Mouse (Mus musculus): Measurements from ENCODE around the gene Egf.

The Egf gene

DNA sequence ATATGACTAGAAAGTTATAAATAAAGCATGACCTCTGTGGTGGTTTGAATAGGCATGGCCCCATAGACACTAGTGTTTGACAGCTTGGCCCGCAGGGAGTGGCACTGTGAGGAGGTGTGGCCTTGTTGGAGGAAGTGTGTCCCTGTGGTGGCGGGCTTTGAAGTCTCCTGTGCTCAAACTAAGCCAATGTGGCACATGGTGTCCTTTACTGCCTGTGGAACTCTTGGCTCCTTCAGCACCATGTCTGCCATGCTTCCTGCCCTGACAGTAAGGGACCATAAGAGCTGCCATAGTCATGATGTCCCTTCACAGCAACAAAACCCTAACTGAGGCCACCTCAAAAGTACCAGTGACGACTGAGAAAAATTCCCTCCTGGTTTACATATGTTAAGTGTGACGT lies 102.6 kb downstream of the Egf start:
- DNase-seq (ENCODE audit: low read depth in 1 of 2, low spot score in 2 of 2), result no peak

- DNase-seq (ENCODE audit: low read depth in 1 of 2, low spot score in 2 of 2), result no peak
These were observed 103.4 kb downstream of the Egf start for GRCm38 (mm10) chr3:129651765-129652164.

- no peak for DNase-seq (ENCODE audit: low read depth in 1 of 2, low spot score in 2 of 2)
These were observed 104.2 kb downstream of the Egf start for GRCm38 (mm10) chr3:129650931-129651330.

- no peak for DNase-seq (ENCODE audit: low read depth in 1 of 2, low spot score in 2 of 2)
These were observed 104.9 kb downstream of the Egf start for GRCm38 (mm10) chr3:129650293-129650612.

DNA sequence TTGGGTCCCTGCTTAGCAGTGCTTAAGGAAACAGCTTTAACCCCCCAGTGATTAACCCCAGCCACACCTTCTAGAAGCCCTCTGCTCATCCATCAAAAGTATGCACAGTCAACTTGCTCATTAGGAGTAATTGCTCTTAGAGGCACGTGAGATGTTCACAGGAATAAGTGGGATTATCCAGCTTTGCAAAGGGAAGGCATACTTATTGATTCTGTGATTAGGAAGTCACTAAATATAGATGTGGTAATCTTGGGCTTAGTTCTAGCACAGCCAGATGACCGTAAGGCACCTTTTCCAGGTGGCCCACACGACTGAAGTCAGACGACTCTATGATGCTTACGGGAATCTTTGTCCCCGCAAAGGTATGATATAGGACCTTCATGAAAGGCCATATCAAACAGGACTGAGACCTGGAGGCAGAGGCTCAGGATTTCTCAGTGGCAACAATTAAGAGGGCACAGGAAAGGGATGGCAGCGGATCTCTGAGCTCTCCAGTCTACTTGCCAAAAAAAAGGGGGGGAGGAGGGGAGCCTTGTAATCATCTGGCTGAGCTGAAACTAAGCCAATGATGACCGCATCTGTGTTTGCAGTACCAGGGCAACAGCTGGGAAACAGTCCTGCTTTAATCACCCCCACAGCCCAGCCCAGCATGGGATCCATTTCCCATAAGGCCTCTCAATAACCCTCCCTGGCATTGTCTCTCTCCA lies 105.4 kb downstream of the Egf start:
- no peak for DNase-seq (ENCODE audit: low read depth in 1 of 2, low spot score in 2 of 2)

GRCm38 (mm10) chr3:129648598-129648997 lies 106.5 kb downstream of the Egf start:
- DNase-seq (ENCODE audit: low read depth in 1 of 2, low spot score in 2 of 2), result no peak

- no peak for DNase-seq (ENCODE audit: low read depth in 1 of 2, low spot score in 2 of 2)
These were observed 107.8 kb downstream of the Egf start for GRCm38 (mm10) chr3:129647312-129647711.

DNA sequence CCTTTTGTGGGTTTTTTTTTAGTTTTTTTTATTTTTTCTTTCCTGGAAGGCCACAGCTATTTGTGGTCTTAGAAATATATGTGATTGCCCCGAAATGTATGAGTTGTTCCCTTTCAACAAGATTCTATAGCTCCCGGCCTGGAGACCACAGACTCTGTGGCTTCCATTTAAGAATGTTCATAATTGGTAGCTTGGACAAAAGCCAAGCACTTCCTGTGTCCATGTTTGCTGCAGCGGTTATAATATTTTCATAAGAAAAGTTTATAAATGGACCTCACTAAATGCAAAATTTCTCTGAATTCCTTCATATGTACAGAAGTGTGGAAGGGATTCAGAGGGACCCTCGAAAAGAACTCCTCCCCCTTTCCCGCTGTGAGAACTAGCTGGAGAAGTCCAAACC lies 108.3 kb downstream of the Egf start:
- DNase-seq (ENCODE audit: low read depth in 1 of 2, low spot score in 2 of 2), result no peak

GRCm38 (mm10) chr3:129645409-129645808 lies 109.7 kb downstream of the Egf start:
- DNase-seq (ENCODE audit: low read depth in 1 of 2, low spot score in 2 of 2), result no peak

DNA sequence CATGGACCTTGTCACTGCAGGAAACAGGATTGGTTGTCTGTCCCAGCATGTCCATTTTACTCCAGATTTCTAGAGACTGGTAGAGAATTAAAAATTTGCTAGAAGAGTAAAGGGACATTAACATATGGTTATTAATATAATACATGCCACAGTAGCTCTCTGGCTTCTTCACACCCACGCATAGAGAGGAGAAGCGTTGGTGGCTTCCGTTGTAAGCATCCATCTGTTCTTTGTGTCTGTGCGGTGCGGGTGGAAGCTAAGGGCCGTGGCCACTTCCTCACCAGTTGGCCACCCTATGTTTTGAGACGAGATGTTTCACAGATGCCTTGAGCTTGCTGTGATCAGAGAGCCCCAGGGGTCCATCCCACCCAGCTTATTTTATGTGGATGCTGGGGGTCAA lies 113.5 kb downstream of the Egf start:
- DNase-seq (ENCODE audit: low read depth in 1 of 2, low spot score in 2 of 2), result no peak

DNA sequence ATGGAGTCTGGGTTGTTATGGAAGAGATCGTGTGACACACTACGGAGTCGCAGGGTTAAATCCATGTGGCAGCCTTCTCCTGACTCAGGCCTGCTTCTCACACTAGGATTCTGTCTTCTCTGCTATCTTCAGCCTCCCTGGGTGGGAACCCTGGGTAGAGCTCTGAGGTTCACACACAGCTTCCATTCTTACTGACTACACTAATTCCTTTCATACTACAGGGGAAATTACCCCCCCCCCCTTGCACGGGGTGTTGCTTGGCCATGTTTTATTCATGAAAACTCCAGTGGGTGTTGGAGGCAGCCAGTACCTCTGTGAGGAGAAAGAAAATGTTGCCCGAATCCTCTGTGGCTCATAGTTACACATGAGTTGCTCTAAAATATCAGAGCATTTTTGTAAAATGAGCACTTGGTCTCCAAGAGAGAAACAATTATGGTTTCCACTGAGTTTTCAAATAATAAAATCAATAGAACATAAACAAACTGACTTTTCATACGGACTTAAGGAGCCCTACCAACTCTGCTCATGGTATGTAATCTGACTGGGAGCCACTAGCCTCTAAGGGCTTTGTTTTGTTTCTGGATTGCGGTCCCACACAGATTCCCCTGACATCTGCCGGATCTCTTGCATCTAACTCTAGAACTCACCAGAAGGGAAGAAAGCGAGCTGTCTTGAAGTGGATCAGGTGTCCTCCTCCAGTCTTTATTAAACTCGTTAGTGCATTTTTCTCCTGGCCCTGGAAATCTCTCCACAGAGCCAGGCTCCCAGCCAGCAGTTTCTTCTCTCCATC lies 114.7 kb downstream of the Egf start:
- DNase-seq (ENCODE audit: low read depth in 1 of 2, low spot score in 2 of 2), result no peak

GRCm38 (mm10) chr3:129639701-129640100 lies 115.4 kb downstream of the Egf start:
- DNase-seq (ENCODE audit: low read depth in 1 of 2, low spot score in 2 of 2), result no peak

DNA sequence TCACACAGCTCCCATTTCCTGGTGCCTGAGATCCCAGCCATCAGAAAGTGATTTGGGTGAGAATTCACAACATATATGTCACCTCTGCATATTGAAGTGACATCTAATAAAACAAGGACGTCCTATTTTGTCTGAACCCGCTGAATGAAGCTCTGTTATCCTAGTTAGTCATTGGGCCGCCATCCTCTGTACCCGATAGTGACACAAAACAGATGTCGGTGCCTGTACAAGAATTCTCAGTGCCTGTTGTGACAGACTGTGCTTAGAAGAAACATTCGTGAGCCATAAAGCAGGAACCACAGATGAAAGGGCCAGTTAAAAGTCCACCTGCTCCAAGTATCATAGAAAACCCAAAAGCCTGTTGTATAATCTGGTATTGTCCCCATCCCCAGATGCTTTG lies 117.7 kb downstream of the Egf start:
- no peak for DNase-seq (ENCODE audit: low read depth in 1 of 2, low spot score in 2 of 2)

DNA sequence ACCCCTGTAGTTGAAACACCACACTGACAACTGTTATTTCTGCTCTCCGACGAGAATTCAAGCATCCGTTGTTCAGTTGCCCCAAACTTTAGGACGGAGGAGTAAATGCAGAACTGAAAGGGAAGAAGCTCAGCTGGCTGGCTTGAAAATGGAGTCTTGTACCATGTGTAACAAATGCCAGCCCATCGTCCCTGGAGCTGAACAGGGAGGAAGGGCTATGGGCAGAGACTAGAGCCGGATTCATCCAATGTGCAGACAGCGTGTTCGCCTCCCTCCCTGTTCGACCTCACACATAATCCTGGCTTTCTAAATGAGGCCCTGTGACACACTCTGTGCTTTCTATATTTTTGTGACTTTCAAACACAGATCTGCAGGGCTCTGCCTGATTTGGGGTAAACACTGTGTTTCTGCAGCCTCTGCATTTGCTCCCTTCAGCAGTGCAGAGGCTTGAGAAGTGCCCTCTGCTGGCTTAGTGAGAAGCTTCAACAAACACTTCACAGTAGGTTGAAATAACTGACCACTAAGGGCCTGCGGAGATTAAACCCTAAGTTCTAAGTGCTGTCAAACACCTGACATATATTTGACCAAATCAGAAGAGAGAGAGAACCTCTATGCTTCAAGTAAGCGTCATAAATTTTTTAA lies 120.7 kb downstream of the Egf start:
- no peak for DNase-seq (ENCODE audit: low read depth in 1 of 2, low spot score in 2 of 2)

DNA sequence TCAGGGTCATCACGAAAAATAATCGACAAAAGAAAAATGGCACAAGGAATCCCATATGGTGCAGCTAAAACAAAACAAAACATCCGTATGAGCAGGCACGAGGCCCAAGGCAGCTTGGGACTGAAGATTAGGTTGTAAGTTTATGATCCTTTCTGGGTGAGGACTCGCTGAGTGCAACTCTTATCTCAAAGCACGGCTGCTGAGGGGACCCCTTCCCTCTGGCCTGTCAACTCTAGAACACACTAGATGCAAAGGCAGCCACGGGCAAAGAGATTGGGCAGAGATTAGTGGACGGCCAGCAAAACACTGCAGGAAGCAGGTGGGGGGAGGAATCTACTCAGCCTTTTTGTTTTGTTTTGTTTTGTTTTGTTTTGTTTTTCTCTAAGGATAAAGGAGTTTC lies 121.6 kb downstream of the Egf start:
- DNase-seq (ENCODE audit: low read depth in 1 of 2, low spot score in 2 of 2), result no peak

- DNase-seq (ENCODE audit: low read depth in 1 of 2, low spot score in 2 of 2), result no peak
These were observed 123.3 kb downstream of the Egf start for GRCm38 (mm10) chr3:129631857-129632256.

DNA sequence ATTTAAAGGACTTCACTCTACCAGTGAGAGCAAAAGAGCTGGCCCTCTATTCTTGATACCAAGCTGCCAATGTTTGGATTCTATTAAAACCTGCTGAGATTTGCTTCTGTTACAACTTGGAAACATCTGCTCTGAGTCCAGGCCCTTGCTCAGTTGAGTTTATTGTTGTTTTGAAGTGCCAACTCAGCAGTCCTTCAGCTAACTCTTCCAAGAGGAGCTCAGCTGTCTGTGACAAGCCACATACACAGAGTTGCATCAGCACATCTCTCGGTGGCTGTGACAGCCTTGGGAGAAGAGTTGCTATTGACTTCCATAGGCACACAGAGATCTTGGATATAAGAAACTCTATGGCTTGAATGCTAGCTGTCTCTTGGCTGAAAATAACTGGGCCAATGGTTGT lies 124.1 kb downstream of the Egf start:
- no peak for DNase-seq (ENCODE audit: low read depth in 1 of 2, low spot score in 2 of 2)
